Mouse (Mus musculus): ENCODE measurements around the gene Rtkn. TPM values are rescaled to one million over a fixed set of nuclear protein-coding genes. Genes with fewer than 3 reads are reported as not detected.

Gene Rtkn
- total RNA-seq (2014; rRNA removed), result 24.3 and 30.9 TPM in 2 replicates
- polyA plus RNA-seq (2015; fragmentation: Nextera tagmentation; extraction: Ambion mirVana), result 12.5 and 14.6 TPM in 2 replicates

- ATAC-seq (ENCODE audit: low FRiP score) (no peak), DNase-seq (ENCODE audit: low spot score) (no peak)
- TF ChIP-seq CTCF (IDR thresholded peaks at IDR 0.05), result no peak
- 0 out of 2 replicates have a peak within 1 kb of the TSS, but pooled peaks have one; percentile 24 for H3K9ac ChIP-seq (replicated peaks; ENCODE audit: low read length, poor library complexity, severe bottlenecking)
- peaks cover 7% of the 10 kb centered on the region for H3K27me3 ChIP-seq (ENCODE audit: insufficient read depth, low read length)
- peak within 1 kb of the TSS; percentile 51 for H3K4me2 ChIP-seq (ENCODE audit: low read depth, low read length, poor library complexity, severe bottlenecking)
- H3K9me3 ChIP-seq (ENCODE audit: low read length), result no peaks in the 10 kb centered on the region
- H3K4me3 ChIP-seq (ENCODE audit: low read depth, low read length), result peak within 1 kb of the TSS; percentile 9; the same call in 1 of the 2 replicates
- H3K36me3 ChIP-seq (ENCODE audit: insufficient read depth, low read length), result no peaks in the 10 kb centered on the region
- 58% methylated on average over 7 of the region's 7 CpGs for WGBS
- no peak within 1 kb of the TSS for H3K27ac ChIP-seq (ENCODE audit: low read depth, low read length)
- H3K4me1 ChIP-seq (ENCODE audit: insufficient read depth, low read length), result no peaks in the 10 kb centered on the region
These were observed at the start of gene Rtkn for GRCm38 (mm10) chr6:83134951-83135513. TSS of gene Rtkn (plus strand) at chr6:83135463.

DNA sequence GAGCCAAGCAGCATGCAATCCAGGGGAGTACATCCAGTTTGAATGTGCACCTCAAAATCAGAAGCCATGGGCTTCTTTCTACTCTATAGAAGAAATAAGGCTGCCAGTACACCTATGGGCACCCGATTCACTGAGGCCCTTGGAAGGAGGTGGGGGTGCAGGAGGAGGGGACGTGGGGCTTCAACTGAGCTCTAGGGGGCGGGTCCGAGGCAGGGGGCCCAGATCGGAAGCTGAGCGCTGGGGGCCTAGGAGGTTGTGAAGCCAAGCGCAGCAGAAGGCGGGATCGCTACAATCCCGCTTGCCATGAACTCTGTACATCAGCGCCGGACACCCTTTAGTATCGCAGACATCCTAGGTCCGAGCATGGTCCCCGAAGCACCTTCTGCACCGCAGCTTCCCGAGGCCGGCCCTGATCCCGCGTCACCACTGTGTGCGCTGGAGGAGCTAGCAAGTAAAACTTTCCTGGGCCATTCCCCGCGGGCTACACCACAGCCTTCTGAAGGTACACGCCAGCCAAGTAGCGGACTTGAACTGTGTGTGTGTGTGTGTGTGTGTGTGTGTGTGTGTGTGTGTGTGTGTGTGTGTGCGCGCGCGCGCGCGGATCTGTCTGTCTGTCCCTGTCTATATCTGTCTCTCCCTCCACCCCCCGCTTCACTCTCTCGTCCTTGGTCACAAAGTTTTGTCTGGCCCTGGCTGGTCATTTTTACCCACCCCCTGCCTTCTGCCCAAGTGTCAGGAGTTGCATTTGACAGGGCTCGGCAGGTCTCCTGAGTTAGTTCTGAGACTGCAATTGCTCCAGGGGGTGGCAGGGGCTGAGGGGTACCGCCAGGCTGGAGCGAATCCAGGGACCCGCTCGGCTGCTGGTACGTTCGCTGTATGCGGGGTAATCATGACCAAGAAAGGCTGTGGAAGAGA is 48.9 kb upstream of the Rtkn start, which contains the start of gene Lbx2:
Gene Lbx2, plus strand, starts transcription at position 247 of the 915 bp plus-strand sequence.
- no peak for ATAC-seq (ENCODE audit: low FRiP score)
- Histone ChIP-seq H3K4me2 (ENCODE audit: low read depth, low read length, poor library complexity, severe bottlenecking) (0 out of 2 replicates have a peak within 1 kb of the TSS, but pooled peaks have one; percentile 6), H3K9me3 (ENCODE audit: low read length) (no peaks in the 10 kb centered on the region), H3K4me1 (ENCODE audit: insufficient read depth, low read length) (no peaks in the 10 kb centered on the region), H3K9ac (replicated peaks; ENCODE audit: low read length, poor library complexity, severe bottlenecking) (no peak within 1 kb of the TSS), H3K4me3 (ENCODE audit: low read depth, low read length) (no peak within 1 kb of the TSS), H3K36me3 (ENCODE audit: insufficient read depth, low read length) (0 out of 2 replicates have a peak, but pooled peaks cover 2% of the 10 kb centered on the region), H3K27me3 (ENCODE audit: insufficient read depth, low read length) (peaks cover 77% of the 10 kb centered on the region), H3K27ac (ENCODE audit: low read depth, low read length) (no peak within 1 kb of the TSS)
- no peak for TF ChIP-seq CTCF (IDR thresholded peaks at IDR 0.05)
- WGBS, result 2% methylated on average over 42 of the region's 42 CpGs
- DNase-seq (ENCODE audit: low spot score), result no peak

DNA sequence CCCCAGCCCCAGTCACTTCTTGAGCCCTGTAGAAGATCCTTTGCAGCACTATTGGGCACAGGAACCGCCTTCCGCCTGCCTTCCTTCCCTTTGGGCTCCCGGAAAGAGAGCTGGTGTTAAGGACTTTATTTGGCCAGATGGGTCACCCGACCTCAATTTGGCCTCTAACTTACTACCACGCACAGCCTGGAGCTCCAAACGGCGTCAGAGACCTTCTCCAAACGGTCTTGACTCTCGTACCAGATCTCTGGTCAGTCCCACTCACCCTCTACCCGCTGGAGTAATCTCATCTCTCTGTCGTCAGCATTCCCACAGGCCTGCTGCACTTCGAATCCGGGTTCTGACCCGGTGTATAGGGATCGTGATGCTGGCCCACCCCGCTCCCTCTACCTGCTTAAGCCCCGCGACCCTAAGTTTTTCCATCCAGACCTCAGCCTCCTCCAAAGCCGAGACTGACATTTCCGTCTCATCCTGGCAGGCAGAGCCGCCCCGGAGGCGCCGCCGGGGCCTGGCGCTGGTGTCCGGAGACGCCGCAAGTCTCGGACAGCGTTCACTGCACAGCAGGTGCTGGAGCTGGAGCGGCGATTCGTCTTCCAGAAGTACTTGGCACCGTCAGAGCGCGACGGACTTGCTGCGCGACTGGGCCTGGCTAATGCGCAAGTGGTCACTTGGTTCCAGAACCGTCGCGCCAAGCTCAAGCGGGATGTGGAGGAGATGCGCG is 47.9 kb upstream of the Rtkn start:
- DNase-seq (ENCODE audit: low spot score), result peak; percentile 2
- H3K9ac ChIP-seq (replicated peaks; ENCODE audit: low read length, poor library complexity, severe bottlenecking), result no peak overlapping the region
- peak overlapping the region; percentile 12 for H3K4me3 ChIP-seq (ENCODE audit: low read depth, low read length)
- H3K27me3 ChIP-seq (ENCODE audit: insufficient read depth, low read length), result peaks cover 76% of the 10 kb centered on the region
- TF ChIP-seq CTCF (IDR thresholded peaks at IDR 0.05), result no peak
- H3K9me3 ChIP-seq (ENCODE audit: low read length), result no peaks in the 10 kb centered on the region
- ATAC-seq (ENCODE audit: low FRiP score), result no peak
- H3K27ac ChIP-seq (ENCODE audit: low read depth, low read length), result no peak overlapping the region
- WGBS, result 1% methylated on average over 47 of the region's 47 CpGs
- peak overlapping the region; percentile 36; the same call in 1 of the 2 replicates for H3K4me2 ChIP-seq (ENCODE audit: low read depth, low read length, poor library complexity, severe bottlenecking)
- H3K36me3 ChIP-seq (ENCODE audit: insufficient read depth, low read length), result 0 out of 2 replicates have a peak, but pooled peaks cover 2% of the 10 kb centered on the region
- no peaks in the 10 kb centered on the region for H3K4me1 ChIP-seq (ENCODE audit: insufficient read depth, low read length)

GRCm38 (mm10) chr6:83087926-83088260 is 47.4 kb upstream of the Rtkn start:
- Histone ChIP-seq H3K4me3 (ENCODE audit: low read depth, low read length) (peak overlapping the region; percentile 12; the same call in 1 of the 2 replicates), H3K27ac (ENCODE audit: low read depth, low read length) (no peak overlapping the region), H3K4me1 (ENCODE audit: insufficient read depth, low read length) (no peaks in the 10 kb centered on the region), H3K27me3 (ENCODE audit: insufficient read depth, low read length) (peaks cover 78% of the 10 kb centered on the region), H3K9me3 (ENCODE audit: low read length) (no peaks in the 10 kb centered on the region), H3K4me2 (ENCODE audit: low read depth, low read length, poor library complexity, severe bottlenecking) (no peak overlapping the region; the same call in 1 of the 2 replicates), H3K9ac (replicated peaks; ENCODE audit: low read length, poor library complexity, severe bottlenecking) (no peak overlapping the region), H3K36me3 (ENCODE audit: insufficient read depth, low read length) (no peaks in the 10 kb centered on the region)
- ATAC-seq (ENCODE audit: low FRiP score), result no peak
- 3% methylated on average over 9 of the region's 9 CpGs for WGBS
- no peak for TF ChIP-seq CTCF (IDR thresholded peaks at IDR 0.05)
- DNase-seq (ENCODE audit: low spot score), result no peak

GRCm38 (mm10) chr6:83092416-83093127 is 42.7 kb upstream of the Rtkn start:
- WGBS, result 38% methylated on average over 6 of the region's 6 CpGs
- H3K4me2 ChIP-seq (ENCODE audit: low read depth, low read length, poor library complexity, severe bottlenecking), result no peak overlapping the region

More at GRCm38 (mm10) chr6:83092416-83093127, 42.7 kb upstream of the Rtkn start:
- Histone ChIP-seq H3K9ac (replicated peaks; ENCODE audit: low read length, poor library complexity, severe bottlenecking) (no peak overlapping the region), H3K4me3 (ENCODE audit: low read depth, low read length) (no peak overlapping the region), H3K27me3 (ENCODE audit: insufficient read depth, low read length) (peaks cover 36% of the 10 kb centered on the region), H3K9me3 (ENCODE audit: low read length) (no peaks in the 10 kb centered on the region), H3K4me1 (ENCODE audit: insufficient read depth, low read length) (no peaks in the 10 kb centered on the region), H3K27ac (ENCODE audit: low read depth, low read length) (no peak overlapping the region), H3K36me3 (ENCODE audit: insufficient read depth, low read length) (no peaks in the 10 kb centered on the region)
- ATAC-seq (ENCODE audit: low FRiP score) (no peak), DNase-seq (ENCODE audit: low spot score) (no peak)
- TF ChIP-seq CTCF (IDR thresholded peaks at IDR 0.05), result no peak
